Mouse (Mus musculus) cerebellum, adult 9-11 months (tissue): ENCODE results near the gene Gabarap.
"Not testable (repeated sequence)": the region's sequence is repeated elsewhere in the genome, so short reads cannot be mapped to it uniquely, and the experiment has no call there.

Experiments
- DNase-seq: peaks from one replicate; pipeline ENCODE4 v3.0.0; 2022

Gene Gabarap

DNA sequence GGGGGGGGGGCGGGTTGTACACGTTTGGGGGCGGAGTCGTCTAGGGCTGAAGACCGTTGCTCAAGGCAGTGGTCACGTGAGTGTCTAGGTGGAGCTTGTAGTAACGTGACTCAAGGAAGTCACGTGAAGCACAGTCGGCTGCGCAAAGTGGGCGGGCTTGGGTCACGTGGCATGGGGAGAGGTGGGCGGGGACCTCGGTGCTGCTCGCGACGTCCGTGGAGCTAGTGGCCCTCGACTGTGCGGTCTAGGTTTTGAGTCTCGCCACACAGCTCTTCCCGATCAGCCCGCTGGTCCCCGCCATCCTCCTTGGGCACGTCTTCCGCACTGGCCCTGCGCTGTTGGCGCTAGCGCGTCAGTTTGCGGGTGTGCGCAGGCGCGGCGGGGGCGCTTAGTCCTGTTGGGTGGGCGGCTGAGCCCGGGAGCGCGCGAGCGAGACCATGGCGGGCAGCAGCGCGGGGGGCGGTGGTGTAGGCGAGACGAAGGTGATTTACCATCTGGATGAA lies 9.5 kb downstream of the Gabarap start, which contains the start of gene Dvl2:
TSS of gene Dvl2 (plus strand) at position 200 of the 503 bp plus-strand sequence.
- DNase-seq = peak; percentile 93

GRCm38 (mm10) chr11:70001159-70001558 lies 10.2 kb downstream of the Gabarap start:
- no peak for DNase-seq

GRCm38 (mm10) chr11:70001865-70002264 lies 10.9 kb downstream of the Gabarap start:
- no peak for DNase-seq

- DNase-seq = no peak
These were observed 11.5 kb downstream of the Gabarap start for GRCm38 (mm10) chr11:70002471-70002870.

- DNase-seq = no peak
These were observed 14.6 kb downstream of the Gabarap start for GRCm38 (mm10) chr11:70005521-70005920.

GRCm38 (mm10) chr11:70010033-70010432 lies 19.1 kb downstream of the Gabarap start:
- no peak for DNase-seq

GRCm38 (mm10) chr11:70010548-70010947 lies 19.6 kb downstream of the Gabarap start:
- DNase-seq = no peak

DNA sequence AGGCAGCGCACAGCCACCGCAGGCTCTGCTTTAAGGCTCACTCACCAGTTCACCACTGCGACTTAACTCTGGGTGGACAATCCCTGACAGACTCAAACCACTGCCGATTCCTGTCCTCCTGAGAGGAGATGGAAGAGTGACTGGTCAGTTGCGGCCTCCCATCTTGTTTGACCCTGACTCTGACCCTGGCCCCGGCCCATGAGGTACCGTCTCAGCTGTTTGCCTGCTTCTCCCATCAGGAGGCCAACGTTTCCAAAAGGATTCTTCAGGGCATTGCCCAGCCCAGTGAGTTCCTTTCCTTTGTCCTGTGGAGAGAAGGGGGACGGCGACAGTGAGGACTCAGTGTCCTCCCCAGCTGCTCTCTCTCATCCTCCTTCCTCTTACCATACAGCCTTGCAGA lies 20.0 kb downstream of the Gabarap start:
- no peak for DNase-seq

DNA sequence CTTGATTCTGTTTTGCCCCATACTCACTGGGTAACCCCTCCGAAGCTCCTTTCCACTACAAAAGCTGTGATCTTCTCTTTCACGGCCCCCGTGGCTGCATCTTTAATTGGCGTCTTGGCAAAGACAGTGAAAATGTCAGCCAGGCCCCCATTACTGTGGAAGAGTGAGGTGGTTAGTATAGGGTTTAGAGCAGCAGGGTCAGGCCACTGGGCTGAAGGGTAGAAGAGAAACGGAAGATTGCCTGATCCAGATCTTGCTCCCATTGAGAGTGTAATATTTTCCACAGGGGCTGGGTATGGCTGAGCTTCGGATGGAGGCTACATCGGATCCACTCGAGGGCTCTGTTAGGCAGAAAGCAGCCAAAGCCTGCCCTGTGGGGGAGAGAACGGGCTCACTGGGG lies 22.0 kb downstream of the Gabarap start:
- no peak for DNase-seq

DNA sequence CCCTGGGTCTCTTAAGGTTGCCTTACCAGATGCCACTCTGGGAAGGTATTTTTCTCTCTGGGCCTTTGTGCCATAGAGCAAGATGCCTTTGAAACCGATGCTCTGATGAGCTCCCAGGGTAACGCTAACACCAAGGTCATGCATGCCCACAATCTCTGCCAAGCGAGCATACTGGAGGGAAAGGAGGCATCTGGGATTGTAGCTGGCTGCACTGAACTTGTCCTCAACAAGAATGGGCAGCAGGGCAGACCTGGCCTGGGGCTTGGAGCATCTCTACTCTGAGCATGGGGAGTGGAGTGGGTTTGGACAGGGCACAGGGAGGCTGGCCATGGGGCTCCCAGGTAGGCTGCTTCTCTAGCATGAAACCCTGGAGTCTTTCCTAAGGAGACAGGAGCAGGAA lies 22.5 kb downstream of the Gabarap start:
- DNase-seq = no peak

DNA sequence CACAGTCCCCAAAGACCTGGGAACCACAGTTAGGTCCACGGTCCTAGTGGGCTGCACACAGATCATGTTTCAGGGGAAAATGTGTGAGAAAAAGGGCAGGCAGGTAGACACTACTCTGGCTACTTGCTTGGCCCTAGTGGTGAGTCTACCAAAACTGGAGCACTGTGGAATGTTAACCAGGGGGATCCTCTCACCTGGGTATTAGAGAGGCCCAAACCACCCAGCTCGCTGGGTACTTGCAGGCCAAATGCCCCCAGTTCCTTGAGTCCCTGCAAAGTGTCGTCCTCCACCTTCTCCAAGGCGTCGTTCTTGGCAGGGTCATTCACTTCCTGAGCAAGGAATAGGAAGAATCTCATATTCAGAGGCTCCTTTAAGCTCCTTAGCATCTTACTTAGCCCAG lies 23.1 kb downstream of the Gabarap start:
- no peak for DNase-seq

DNA sequence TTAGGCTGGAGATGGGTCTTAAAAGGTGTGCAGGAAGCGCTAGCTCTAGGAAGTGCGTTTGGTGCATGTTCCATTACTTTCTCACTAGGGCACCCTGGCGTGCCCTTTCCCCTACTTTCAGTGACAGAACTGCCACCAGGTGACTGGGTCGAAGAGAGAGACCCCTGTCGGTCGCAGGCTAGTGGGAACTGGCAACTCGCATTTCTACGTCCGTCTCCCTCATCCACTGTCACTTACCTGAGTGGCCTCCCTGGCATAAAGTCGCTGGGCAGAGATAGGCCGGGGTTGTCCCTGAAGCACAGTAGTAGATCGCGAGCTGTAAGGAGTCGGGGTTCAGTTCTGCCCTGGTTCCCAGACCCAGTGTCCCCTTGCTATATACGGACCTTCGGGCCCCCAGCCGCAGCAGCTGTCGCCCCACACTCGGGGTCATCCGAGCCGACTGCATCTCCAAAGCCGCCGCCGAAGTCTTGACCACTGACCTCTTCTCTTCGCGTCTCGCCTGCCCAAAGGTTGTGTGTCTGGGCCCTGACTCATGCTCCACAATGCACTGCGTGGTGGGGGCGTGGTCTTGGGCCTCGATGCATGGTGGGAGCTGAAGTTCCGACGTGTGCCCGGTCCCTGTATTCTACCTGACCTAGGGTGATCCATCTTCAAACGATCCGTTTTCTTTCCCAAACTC lies 24.1 kb downstream of the Gabarap start, which contains the start of gene Acadvl:
TSS of gene Acadvl (minus strand) at position 532 of the 679 bp plus-strand sequence.
- peak; percentile 92 for DNase-seq

DNA sequence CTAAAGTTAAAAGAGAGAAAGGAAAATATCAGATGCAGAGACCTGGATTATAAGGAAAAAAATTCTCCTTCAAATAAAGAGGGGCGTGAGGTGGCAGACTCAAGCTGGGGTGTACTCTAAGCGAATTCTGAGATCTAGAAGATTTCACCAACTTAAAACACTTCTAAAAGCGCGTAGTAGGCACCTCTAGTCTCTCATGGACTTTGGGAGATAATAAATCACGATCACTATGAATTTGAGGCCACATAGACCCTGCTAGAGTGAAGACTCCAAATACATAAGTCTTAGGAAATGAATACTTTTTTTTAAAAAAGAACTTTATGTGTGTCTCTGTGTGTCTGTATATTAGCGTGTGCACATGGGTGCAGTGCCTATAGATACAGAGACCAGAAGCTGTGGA lies 24.7 kb downstream of the Gabarap start:
- DNase-seq = no peak

- DNase-seq = not testable (repeated sequence)
These were observed 25.2 kb downstream of the Gabarap start for GRCm38 (mm10) chr11:70016177-70016576.

DNA sequence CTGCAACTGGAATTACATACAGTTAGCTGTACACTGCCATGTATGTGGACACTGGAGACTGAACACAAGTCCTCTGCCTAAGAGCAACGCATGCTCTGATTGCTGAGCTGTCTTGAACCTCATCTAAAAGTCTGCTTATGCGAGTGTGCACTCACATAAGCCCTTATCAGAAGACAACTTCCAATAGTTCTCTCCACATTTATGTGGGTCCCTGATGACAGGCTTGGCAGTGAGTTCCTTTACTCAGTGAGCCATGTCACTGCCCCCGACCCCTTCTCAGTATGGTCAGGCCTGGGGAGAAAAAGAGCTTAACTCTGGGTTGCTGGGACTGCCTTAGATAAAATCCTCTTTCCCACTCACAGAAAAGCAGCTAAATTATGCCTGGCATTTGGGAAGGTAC lies 25.7 kb downstream of the Gabarap start, which contains the start of gene Dlg4:
TSS of gene Dlg4 (plus strand) at position 274 of the 400 bp plus-strand sequence.
- DNase-seq = no peak

GRCm38 (mm10) chr11:70017199-70017767 lies 26.3 kb downstream of the Gabarap start:
- no peak for DNase-seq

DNA sequence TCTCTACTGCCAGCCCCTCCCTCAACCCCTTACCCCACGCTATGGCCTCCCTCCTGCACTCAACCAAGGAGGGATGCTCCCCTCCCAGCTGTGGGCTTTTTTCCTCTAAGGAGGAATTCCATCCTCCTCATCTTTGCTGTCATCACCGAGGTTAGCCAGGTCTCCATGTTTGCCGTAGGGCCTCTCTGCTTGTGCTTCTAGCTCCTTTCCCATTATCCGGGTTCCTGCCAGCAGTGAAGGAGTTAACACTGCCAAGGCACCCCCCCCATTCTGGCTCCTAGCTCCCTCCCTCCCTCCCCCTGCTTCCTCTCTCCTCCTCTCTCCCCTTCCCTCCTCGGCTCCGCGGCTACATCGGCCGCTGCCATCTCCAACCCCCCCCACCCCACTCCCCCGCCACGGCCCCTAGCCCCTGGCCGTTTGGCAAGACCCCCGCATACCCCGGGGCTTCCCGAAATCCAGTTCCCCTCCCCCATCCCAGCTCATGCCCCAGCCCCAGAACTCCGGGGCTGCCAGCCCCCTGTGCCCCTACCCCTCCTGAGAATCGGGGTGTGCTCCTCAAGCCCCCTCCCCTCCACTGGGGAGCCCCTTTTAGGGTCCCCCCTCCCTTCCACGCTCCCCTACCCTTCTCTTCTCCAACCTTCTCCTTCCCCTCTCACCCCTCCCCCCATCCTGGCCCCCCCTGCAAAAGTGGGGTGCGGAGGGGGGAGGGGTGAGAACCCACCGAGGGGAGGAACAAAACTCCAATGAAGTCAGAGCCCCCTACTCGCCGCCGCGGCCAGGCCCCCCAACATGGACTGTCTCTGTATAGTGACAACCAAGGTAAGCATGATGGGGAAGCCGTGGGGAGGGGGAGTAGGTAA lies 27.4 kb downstream of the Gabarap start:
- DNase-seq = peak; percentile 81

- peak; percentile 74 for DNase-seq
These were observed 28.6 kb downstream of the Gabarap start for GRCm38 (mm10) chr11:70019495-70020021.

DNA sequence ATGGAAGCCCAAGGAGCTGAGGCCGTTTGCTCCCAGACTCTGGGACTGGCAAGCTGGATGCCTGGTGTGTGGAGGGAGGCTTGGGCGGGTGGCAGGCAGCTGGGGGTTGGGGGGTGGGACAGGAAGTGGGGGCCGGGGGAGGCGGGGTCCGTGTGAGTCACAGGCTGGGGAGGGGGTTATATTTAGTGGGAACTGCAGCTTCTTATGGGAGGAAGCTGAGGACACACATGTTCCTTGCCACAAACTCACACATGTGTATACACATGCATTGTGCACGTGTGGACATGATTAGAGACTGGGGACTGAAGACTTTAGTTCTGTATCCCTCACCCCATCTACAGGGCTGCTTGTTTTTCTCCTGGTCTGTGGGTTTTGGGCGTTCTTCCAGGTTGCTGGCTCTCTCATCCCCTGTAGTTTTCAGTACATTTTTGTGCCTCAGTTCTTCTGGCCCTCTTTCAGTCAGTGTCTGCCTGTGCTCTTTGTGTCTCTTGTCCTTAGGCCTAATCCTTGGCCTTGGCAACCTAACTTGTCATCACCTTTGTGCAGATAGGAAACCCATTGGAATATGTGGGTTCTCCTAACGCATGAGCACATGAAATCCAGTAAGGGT lies 29.2 kb downstream of the Gabarap start:
- DNase-seq = peak; percentile 78

GRCm38 (mm10) chr11:70020731-70021263 lies 29.9 kb downstream of the Gabarap start:
- peak; percentile 89 for DNase-seq

- DNase-seq = peak; percentile 98
These were observed 30.6 kb downstream of the Gabarap start for GRCm38 (mm10) chr11:70021264-70022132.
